Mouse (Mus musculus) forebrain, embryonic 16.5 days (tissue): ENCODE data around the gene Atxn2. TPM values are rescaled to one million over a fixed set of nuclear protein-coding genes. Genes with fewer than 3 reads are reported as not detected.

Experiments used
- ATAC-seq: fragments of 200-750 bp; cut with Nextera tagmentation; 2 replicates; pipeline ENCODE4 v1.8.0; 2017; ENCODE audit warnings: mild to moderate bottlenecking, moderate library complexity
- H3K27ac ChIP-seq: fragments of 300-500 bp; sonication (generic); 2 replicates; pipeline ENCODE4 v1.5.1; 2014; ENCODE audit warnings: low read length, control low read depth
- H3K27me3 ChIP-seq: fragments of 300-500 bp; sonication (generic); replicated peaks from 2 replicates; pipeline ENCODE4 v1.6.1; 2014; ENCODE audit warnings: low read length; ENCODE audit not compliant: control insufficient read depth, insufficient read depth
- H3K36me3 ChIP-seq: fragments of 300-500 bp; sonication (generic); 2 replicates; pipeline ENCODE4 v1.6.1; 2014; ENCODE audit not compliant: control insufficient read depth, insufficient read depth
- H3K4me1 ChIP-seq: fragments of 300-500 bp; sonication (generic); replicated peaks from 2 replicates; pipeline ENCODE4 v1.6.1; 2014; ENCODE audit warnings: low read length; ENCODE audit not compliant: control insufficient read depth, insufficient read depth
- H3K4me2 ChIP-seq: fragments of 300-500 bp; sonication (generic); 2 replicates; pipeline ENCODE4 v1.6.1; 2014; ENCODE audit warnings: mild to moderate bottlenecking, low read length, control low read depth
- H3K4me3 ChIP-seq: fragments of 300-500 bp; sonication (generic); replicated peaks from 2 replicates; pipeline ENCODE4 v1.5.1; 2014; ENCODE audit warnings: mild to moderate bottlenecking, low read length, control low read depth
- H3K9ac ChIP-seq: fragments of 300-500 bp; sonication (generic); replicated peaks from 2 replicates; pipeline ENCODE4 v1.6.1; 2014; ENCODE audit warnings: low read depth, low read length, control low read depth
- H3K9me3 ChIP-seq: fragments of 300-500 bp; sonication (generic); 2 replicates; pipeline ENCODE4 v1.6.1; 2016; ENCODE audit warnings: low read length; ENCODE audit not compliant: control insufficient read depth
- WGBS: fragments of 180-500 bp; shearing (Covaris S2); extraction: QIAGEN DNeasy Blood & Tissue Kit; methylation state at CpG from one replicate; pipeline ENCODE4 v1.1.7; 2014; 5-methylcytosine and 5-hydroxymethylcytosine counted together
- polyA plus RNA-seq: library from polyadenylated mRNA; unstranded; fragments of >200 nt; fragmentation: Nextera tagmentation; extraction: Ambion mirVana; gene quantifications from 2 replicates; pipeline ENCODE4 v1.2.1, GENCODE M21; 2015

Gene Atxn2
- polyA plus RNA-seq, 1 experiment from 2014 or later: 58.3 TPM

GRCm38 (mm10) chr5:121766038-121766773 is 55.1 kb downstream of the Atxn2 start:
- no peak overlapping the region for H3K4me3 ChIP-seq
- H3K36me3 ChIP-seq: no peaks in the 10 kb centered on the region
- H3K9ac ChIP-seq: no peak overlapping the region
- no peak overlapping the region for H3K27ac ChIP-seq
- WGBS: 86% methylated on average over 4 of the region's 4 CpGs
- no peaks in the 10 kb centered on the region for H3K4me1 ChIP-seq
- no peaks in the 10 kb centered on the region for H3K9me3 ChIP-seq
- H3K4me2 ChIP-seq: no peak overlapping the region
- ATAC-seq: no peak
- no peaks in the 10 kb centered on the region for H3K27me3 ChIP-seq

GRCm38 (mm10) chr5:121767564-121767963 is 56.4 kb downstream of the Atxn2 start:
- no peak overlapping the region for H3K27ac ChIP-seq
- 82% methylated on average over 2 of the region's 2 CpGs for WGBS
- H3K4me1 ChIP-seq: no peaks in the 10 kb centered on the region
- no peak overlapping the region for H3K4me3 ChIP-seq
- no peak overlapping the region for H3K4me2 ChIP-seq
- H3K27me3 ChIP-seq: no peaks in the 10 kb centered on the region
- no peaks in the 10 kb centered on the region for H3K9me3 ChIP-seq
- H3K9ac ChIP-seq: no peak overlapping the region
- no peaks in the 10 kb centered on the region for H3K36me3 ChIP-seq
- no peak for ATAC-seq

GRCm38 (mm10) chr5:121769827-121770226 is 58.7 kb downstream of the Atxn2 start:
- no peaks in the 10 kb centered on the region for H3K27me3 ChIP-seq
- ATAC-seq: no peak
- H3K9ac ChIP-seq: no peak overlapping the region
- H3K27ac ChIP-seq: no peak overlapping the region
- WGBS: 84% methylated on average over 7 of the region's 7 CpGs
- H3K4me1 ChIP-seq: no peaks in the 10 kb centered on the region
- no peaks in the 10 kb centered on the region for H3K9me3 ChIP-seq
- no peak overlapping the region for H3K4me2 ChIP-seq
- peaks cover 6% of the 10 kb centered on the region for H3K36me3 ChIP-seq
- no peak overlapping the region for H3K4me3 ChIP-seq

- no peak overlapping the region for H3K4me2 ChIP-seq
- ATAC-seq: no peak
- WGBS: 86% methylated on average over 3 of the region's 3 CpGs
- H3K27me3 ChIP-seq: no peaks in the 10 kb centered on the region
- H3K27ac ChIP-seq: no peak overlapping the region
- peaks cover 6% of the 10 kb centered on the region for H3K36me3 ChIP-seq
- H3K4me1 ChIP-seq: no peaks in the 10 kb centered on the region
- H3K4me3 ChIP-seq: no peak overlapping the region
- no peak overlapping the region for H3K9ac ChIP-seq
- no peaks in the 10 kb centered on the region for H3K9me3 ChIP-seq
These were observed 60.5 kb downstream of the Atxn2 start for GRCm38 (mm10) chr5:121771611-121772010.

GRCm38 (mm10) chr5:121778485-121779119 is 67.5 kb downstream of the Atxn2 start:
- peak; percentile 89 for ATAC-seq
- peaks cover under 1% of the 10 kb centered on the region; the same call in 1 of the 2 replicates for H3K36me3 ChIP-seq

GRCm38 (mm10) chr5:121780180-121780579 is 69.0 kb downstream of the Atxn2 start:
- Histone ChIP-seq H3K27ac (no peak overlapping the region), H3K4me2 (no peak overlapping the region), H3K4me3 (no peak overlapping the region), H3K4me1 (peaks cover 9% of the 10 kb centered on the region), H3K27me3 (no peaks in the 10 kb centered on the region), H3K9me3 (no peaks in the 10 kb centered on the region), H3K9ac (no peak overlapping the region), H3K36me3 (peaks cover 1% of the 10 kb centered on the region)
- ATAC-seq: no peak
- 80% methylated on average over 5 of the region's 5 CpGs for WGBS

More at GRCm38 (mm10) chr5:121778485-121779119, 67.5 kb downstream of the Atxn2 start:
- Histone ChIP-seq H3K4me1 (peaks cover 9% of the 10 kb centered on the region), H3K27ac (peak overlapping the region; percentile 88), H3K4me2 (no peak overlapping the region), H3K4me3 (no peak overlapping the region), H3K27me3 (no peaks in the 10 kb centered on the region), H3K9me3 (no peaks in the 10 kb centered on the region), H3K9ac (no peak overlapping the region; the same call in 1 of the 2 replicates)
- WGBS: 22% methylated on average over 7 of the region's 7 CpGs

- Histone ChIP-seq H3K4me3 (no peak overlapping the region), H3K4me1 (peaks cover 9% of the 10 kb centered on the region), H3K27ac (no peak overlapping the region), H3K27me3 (no peaks in the 10 kb centered on the region), H3K4me2 (no peak overlapping the region), H3K9ac (no peak overlapping the region), H3K36me3 (peaks cover 11% of the 10 kb centered on the region), H3K9me3 (no peaks in the 10 kb centered on the region)
- no peak for ATAC-seq
- 46% methylated on average over 4 of the region's 4 CpGs for WGBS
These were observed 71.3 kb downstream of the Atxn2 start for GRCm38 (mm10) chr5:121782467-121782866.

GRCm38 (mm10) chr5:121783862-121784500 is 72.8 kb downstream of the Atxn2 start:
- H3K9ac ChIP-seq: no peak overlapping the region
- no peaks in the 10 kb centered on the region for H3K27me3 ChIP-seq
- H3K9me3 ChIP-seq: no peaks in the 10 kb centered on the region
- H3K36me3 ChIP-seq: peaks cover 12% of the 10 kb centered on the region
- no peak overlapping the region for H3K4me2 ChIP-seq
- H3K4me3 ChIP-seq: no peak overlapping the region
- ATAC-seq: no peak
- peaks cover 4% of the 10 kb centered on the region for H3K4me1 ChIP-seq
- no peak overlapping the region for H3K27ac ChIP-seq
- WGBS: 59% methylated on average over 10 of the region's 10 CpGs

- Histone ChIP-seq H3K27ac (no peak overlapping the region), H3K9ac (no peak overlapping the region), H3K4me2 (no peak overlapping the region), H3K36me3 (peaks cover 15% of the 10 kb centered on the region), H3K4me3 (no peak overlapping the region), H3K27me3 (no peaks in the 10 kb centered on the region), H3K4me1 (no peaks in the 10 kb centered on the region), H3K9me3 (no peaks in the 10 kb centered on the region)
- ATAC-seq: no peak
- 84% methylated on average over 5 of the region's 5 CpGs for whole genome bisulfite sequencing
These were observed 79.9 kb downstream of the Atxn2 start for GRCm38 (mm10) chr5:121791026-121791425.
